Mouse (Mus musculus): ENCODE measurements around the gene Maz. TPM values are rescaled to one million over a fixed set of nuclear protein-coding genes. Genes with fewer than 3 reads are reported as not detected.

The Maz gene
- total RNA-seq, 4 experiments from 2014 or later, result 67.1 to 73.4 (median 72.5) TPM

Small RNAs within 50 kb of the gene (microRNA-seq; reads per million reads assigned to microRNA genes)
- gene Gm44343, result not detected

Other genes starting within 250 kb of the Maz start
- gene Tbx6, start 245.6 kb downstream of the Maz start, total RNA-seq (2022), result under 1 TPM; 0.17 to 0.48 (median 0.40) TPM
- gene Ppp4c, start 234.5 kb downstream of the Maz start, total RNA-seq (2022), result 10 to 100 TPM; 23.1 to 26.0 (median 24.8) TPM
- gene Fam57b, start 229.4 kb downstream of the Maz start, total RNA-seq (2022), result 10 to 100 TPM; 49.5 to 78.2 (median 66.4) TPM
- gene 4930451I11Rik, start 195.4 kb downstream of the Maz start, total RNA-seq (2022), result not detected
- gene Doc2a, start 179.6 kb downstream of the Maz start, total RNA-seq (2022), result not detected
- 1 to 10 TPM; 4.1 to 9.6 (median 5.1) TPM for gene Hirip3, start 165.1 kb downstream of the Maz start, total RNA-seq (2022)
- gene Ino80e, start 164.7 kb downstream of the Maz start, total RNA-seq (2022), result 10 to 100 TPM in 3 of 4 experiments, 1 to 10 TPM in 1; 10.0 to 11.1 (median 10.5) TPM
- 10 to 100 TPM; 18.6 to 20.9 (median 20.0) TPM for gene Taok2, start 142.3 kb downstream of the Maz start, total RNA-seq (2022)
- 10 to 100 TPM in 3 of 4 experiments, 1 to 10 TPM in 1; 9.3 to 13.4 (median 12.0) TPM for gene Tmem219, start 104.1 kb downstream of the Maz start, total RNA-seq (2022)
- gene Kctd13, start 98.2 kb downstream of the Maz start, total RNA-seq (2022), result 1 to 10 TPM; 1.2 to 4.0 (median 2.7) TPM
- gene Asphd1, start 77.5 kb downstream of the Maz start, total RNA-seq (2022), result not detected
- gene Sez6l2, start 76.5 kb downstream of the Maz start, total RNA-seq (2022), result 1 to 10 TPM in 1 of 4 experiments, under 1 TPM in 3; 0.19 to 1.1 (median 0.51) TPM
- 10 to 100 TPM; 27.4 to 34.9 (median 33.3) TPM for gene Cdipt, start 51.1 kb downstream of the Maz start, total RNA-seq (2022)
- gene Cdiptos, start 50.9 kb downstream of the Maz start, total RNA-seq (2022), result under 1 TPM in 1 of 4 experiments, not detected in 3; 0.24 TPM
- 10 to 100 TPM; 26.7 to 48.3 (median 34.8) TPM for gene Mvp, start 12.4 kb downstream of the Maz start, total RNA-seq (2022)
- gene Pagr1b, start 10.6 kb downstream of the Maz start, total RNA-seq (2022), result under 1 TPM in 1 of 4 experiments, not detected in 3; 0.67 TPM
- 10 to 100 TPM in 1 of 4 experiments, 1 to 10 TPM in 3; 1.3 to 17.6 (median 5.2) TPM for gene Pagr1a, start 9.7 kb downstream of the Maz start, total RNA-seq (2022)
- gene Gm42742, start 5.9 kb downstream of the Maz start, total RNA-seq (2022), result 10 to 100 TPM in 3 of 4 experiments, 1 to 10 TPM in 1; 4.0 to 20.7 (median 14.7) TPM
- under 1 TPM in 3 of 4 experiments, not detected in 1; 0.31 to 0.72 (median 0.65) TPM for gene Prrt2, start 5.8 kb downstream of the Maz start, total RNA-seq (2022)
- 1 to 10 TPM in 1 of 4 experiments, under 1 TPM in 1, not detected in 2; 0.82 to 1.8 TPM for gene Kif22, start 15.4 kb upstream of the Maz start, total RNA-seq (2022)
- gene Zg16, start 60.3 kb upstream of the Maz start, total RNA-seq (2022), result not detected
- gene AI467606, start 64.3 kb upstream of the Maz start, total RNA-seq (2022), result under 1 TPM; 0.12 to 0.74 (median 0.25) TPM
- gene Qprt, start 95.2 kb upstream of the Maz start, total RNA-seq (2022), result under 1 TPM in 3 of 4 experiments, not detected in 1; 0.18 to 0.29 (median 0.27) TPM
- gene Spn, start 110.8 kb upstream of the Maz start, total RNA-seq (2022), result under 1 TPM in 3 of 4 experiments, not detected in 1; 0.07 to 0.13 (median 0.13) TPM
- 10 to 100 TPM; 25.2 to 35.0 (median 32.7) TPM for gene Cd2bp2, start 169.0 kb upstream of the Maz start, total RNA-seq (2022)
- gene Tbc1d10b, start 181.4 kb upstream of the Maz start, total RNA-seq (2022), result 10 to 100 TPM; 29.1 to 34.3 (median 32.1) TPM
- gene Mylpf, start 181.9 kb upstream of the Maz start, total RNA-seq (2022), result over 10,000 TPM; 27,006 to 32,685 (median 27,393) TPM
- 1 to 10 TPM; 4.2 to 5.5 (median 4.8) TPM for gene Zfp553, start 206.0 kb upstream of the Maz start, total RNA-seq (2022)
- 1 to 10 TPM; 1.0 to 2.8 (median 1.4) TPM for gene Sept1, start 206.1 kb upstream of the Maz start, total RNA-seq (2022)
- gene Zfp771, start 217.2 kb upstream of the Maz start, total RNA-seq (2022), result 10 to 100 TPM; 13.7 to 21.0 (median 18.3) TPM
- gene Dctpp1, start 233.7 kb upstream of the Maz start, total RNA-seq (2022), result 10 to 100 TPM; 31.3 to 38.3 (median 33.9) TPM
- gene Sephs2, start 247.0 kb upstream of the Maz start, total RNA-seq (2022), result 10 to 100 TPM; 38.1 to 45.4 (median 41.6) TPM